In genomic region chr10:20590100-20590499, GRCm38 (mm10) we compare ENCODE assay signal across 17 mouse cellular contexts.
DNase-seq lines count a peak whose midpoint lies in the region; ATAC-seq and TF ChIP-seq lines count a peak whose summit lies in the region.
"Had no signal": no experiment of that assay in that cellular context is flagged by ENCODE, and none has a peak within 500 bp of the region (broad histone marks: within the 10 kb centered on the region; RNA-seq: fewer than 3 reads in every experiment).

No protein-coding gene starts in this region.

- H3K4me1 ChIP-seq in forebrain, postnatal 0 days (ENCODE audit: insufficient read depth) = no peaks in the 10 kb centered on the region
- H3K4me1 ChIP-seq: limb, embryonic 10.5 days; midbrain, embryonic 12.5 days; neural tube, embryonic 13.5 days had no signal

- no peak overlapping the region for H3K4me2 ChIP-seq in forebrain, postnatal 0 days (ENCODE audit: low read depth)
- H3K4me2 ChIP-seq: midbrain, embryonic 12.5 days; neural tube, embryonic 13.5 days had no signal

- H3K27ac ChIP-seq in forebrain, postnatal 0 days (ENCODE audit: low read depth, low read length) = no peak overlapping the region
- H3K27ac ChIP-seq: limb, embryonic 10.5 days; midbrain, embryonic 12.5 days; neural tube, embryonic 13.5 days had no signal

- intact Hi-C loops in heart, postnatal 36 days (cut with DNase I) = no loop called here

- H3K9ac ChIP-seq in forebrain, postnatal 0 days = no peak overlapping the region
- H3K9ac ChIP-seq: midbrain, embryonic 12.5 days; neural tube, embryonic 13.5 days had no signal

- no peak overlapping the region for H3K4me3 ChIP-seq in forebrain, postnatal 0 days (ENCODE audit: low read depth, low read length)
- H3K4me3 ChIP-seq: erythroblast, embryonic 14.5 days; limb, embryonic 10.5 days; midbrain, embryonic 12.5 days; neural tube, embryonic 13.5 days had no signal

- H3K9me3 ChIP-seq in forebrain, postnatal 0 days (ENCODE audit: low read length) = no peaks in the 10 kb centered on the region
- H3K9me3 ChIP-seq: limb, embryonic 10.5 days; midbrain, embryonic 12.5 days; neural tube, embryonic 13.5 days had no signal

- TF ChIP-seq CTCF in forebrain, postnatal 0 days (IDR thresholded peaks at IDR 0.05; ENCODE audit: low read depth) = no peak

- H3K36me3 ChIP-seq in forebrain, postnatal 0 days (ENCODE audit: insufficient read depth) = no peaks in the 10 kb centered on the region
- H3K36me3 ChIP-seq: limb, embryonic 10.5 days; midbrain, embryonic 12.5 days; neural tube, embryonic 13.5 days had no signal

- no peaks in the 10 kb centered on the region for H3K27me3 ChIP-seq in forebrain, postnatal 0 days (ENCODE audit: insufficient read depth, low read length)
- H3K27me3 ChIP-seq: midbrain, embryonic 12.5 days; neural tube, embryonic 13.5 days had no signal

- WGBS in forebrain, postnatal 0 days = 56% methylated on average over 7 of the region's 7 CpGs

- no peak for ATAC-seq in forebrain, postnatal 0 days
- ATAC-seq: CD4-positive, CD25-positive, alpha-beta regulatory T cell, adult 4 months had no signal

- DNase-seq in heart, adult 11 months = peak; percentile 92
- DNase-seq in heart, postnatal 36 days = no peak
- DNase-seq in kidney, postnatal 36 days = peak; percentile 9 to 35
- DNase-seq in kidney, postnatal 25 days = no peak
- peak; percentile 3 for DNase-seq in embryo, embryonic 9.5 days (ENCODE audit: extremely low spot score)
- DNase-seq in lung, postnatal 36 days = peak; percentile 57
- no peak for DNase-seq in forebrain, postnatal 0 days
- no peak for DNase-seq in right cerebral cortex, adult 2 months (ENCODE audit: low spot score in 2 of 2)
- DNase-seq: cerebellum, postnatal 10 days; gastrocnemius, postnatal 36 days; layer of hippocampus, adult 9-11 months; right cerebral cortex, postnatal 4 days had no signal

Comparison
In these comparisons a context has a peak if more than half of its experiments do, and no peak if none do; other contexts are left out.
1. DNase-seq: peak in heart, adult 11 months (single experiment), kidney, postnatal 36 days (2 of 2), embryo, embryonic 9.5 days (single experiment) and lung, postnatal 36 days (single experiment); none in heart, postnatal 36 days (0 of 2), kidney, postnatal 25 days (0 of 2), forebrain, postnatal 0 days (single experiment) and right cerebral cortex, adult 2 months (0 of 2).